Mouse (Mus musculus): ENCODE results near the gene Hagh.

DNA sequence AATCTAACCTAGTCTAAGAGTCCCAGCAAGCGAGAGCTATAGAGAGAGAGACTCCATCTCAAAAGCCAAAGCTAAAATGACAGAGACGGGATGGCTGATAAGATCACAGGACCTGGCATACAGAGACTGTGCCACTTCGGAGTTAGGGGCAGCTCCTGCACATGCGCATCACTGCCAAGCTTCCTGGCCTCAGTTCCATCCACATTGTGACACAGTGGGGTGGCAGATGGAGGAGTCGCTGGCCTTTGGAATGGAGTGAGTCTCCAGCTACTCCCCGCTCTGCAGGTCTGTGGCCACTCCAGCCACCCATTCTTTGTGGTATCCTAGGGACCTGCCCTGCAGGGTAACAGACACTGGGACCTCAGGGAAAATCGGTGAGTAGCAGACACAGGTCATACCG is 25.8 kb downstream of the Hagh start, which contains the start of gene Igfals:
- TF ChIP-seq POLR2A (IDR thresholded peaks at IDR 0.05; ENCODE audit: low read depth, low read length) (no peak), CTCF (IDR thresholded peaks at IDR 0.05; ENCODE audit: extremely low read depth, insufficient read length, insufficient replicate concordance, low read depth, low read length) (no peak)

Measured in small intestine, adult 2 months (tissue).